Mouse (Mus musculus) layer of hippocampus, adult 8-10 months (tissue): Measurements from ENCODE around the gene Wdr47. TPM values are rescaled to one million over a fixed set of nuclear protein-coding genes. Genes with fewer than 3 reads are reported as not detected.
A peak's percentile ranks its signal among the peaks of the same experiment; 100 is the strongest.
"Not testable (repeated sequence)": the region's sequence is repeated elsewhere in the genome, so short reads cannot be mapped to it uniquely, and the experiment has no call there.

Source experiments
- DNase-seq, 2 experiments: peaks; one replicate each; pipeline ENCODE4 v3.0.0; 2022; ENCODE audit warnings: low spot score in 2 of 2
- total RNA-seq, 4 experiments: library from RNA; stranded (reverse); gene quantifications; 2 replicates each; pipeline ENCODE4 v1.2.4; 2022

Gene Wdr47
- 100 to 1,000 TPM; 113 to 153 (median 135) TPM for total RNA-seq

DNA sequence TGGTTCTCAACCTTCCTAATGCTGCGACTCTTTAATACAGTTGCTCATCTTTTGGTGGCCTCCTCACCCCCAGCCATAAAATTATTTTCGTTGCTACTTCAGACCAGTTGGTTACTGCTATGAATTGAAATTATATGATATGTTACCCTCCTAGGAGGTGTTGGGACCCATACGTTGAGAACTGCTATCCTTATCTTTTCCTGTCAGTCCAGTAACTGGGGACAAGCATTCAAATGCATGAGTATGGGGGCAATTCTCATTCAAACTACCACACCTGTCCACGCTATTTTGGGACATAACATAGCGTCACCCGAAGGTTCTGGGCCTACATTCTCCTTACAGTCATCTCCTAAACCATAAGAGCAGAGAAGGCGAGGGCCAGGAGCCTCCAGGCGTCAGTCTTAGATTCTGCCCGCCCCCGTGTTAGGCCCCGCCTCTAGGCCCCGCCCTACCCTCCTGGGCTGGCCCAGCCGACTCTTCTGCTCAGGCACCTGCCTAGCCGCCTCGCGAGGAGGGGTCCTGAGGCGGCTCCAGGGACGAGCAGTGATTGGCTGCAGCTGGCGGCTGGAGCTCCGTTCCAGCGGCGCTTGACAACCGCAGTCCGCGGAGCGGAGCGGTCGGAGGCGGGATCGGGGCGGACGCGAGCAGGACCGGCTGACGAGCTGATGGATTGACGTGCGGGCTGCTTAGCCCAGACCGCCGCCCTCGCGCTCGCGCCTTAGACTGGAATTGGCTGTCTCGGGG, at the start of gene Wdr47:
Gene Wdr47 (plus strand): TSS at position 494 of the 744 bp plus-strand sequence.
- peak; percentile 94 to 96 for DNase-seq

DNA sequence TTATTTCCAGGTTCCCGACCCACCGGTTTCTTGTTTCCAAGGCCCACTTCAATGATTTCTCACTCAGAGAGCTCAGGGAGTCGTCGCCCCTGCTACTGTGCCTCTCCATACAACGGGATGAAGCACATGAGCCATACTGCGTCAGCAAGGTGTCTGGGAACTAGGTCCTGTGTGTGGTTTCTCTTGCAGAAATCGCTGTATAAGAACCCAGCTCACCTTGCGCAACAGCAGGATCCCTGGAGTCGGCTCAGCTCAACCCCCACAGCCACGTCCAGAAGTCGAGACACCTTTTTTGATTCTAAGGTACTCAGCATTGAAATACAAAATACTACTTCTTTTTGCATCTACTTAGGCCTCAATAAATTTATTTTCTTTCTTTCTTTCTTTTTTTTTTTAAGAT, 48.8 kb upstream of the Wdr47 start:
- DNase-seq: no peak

DNA sequence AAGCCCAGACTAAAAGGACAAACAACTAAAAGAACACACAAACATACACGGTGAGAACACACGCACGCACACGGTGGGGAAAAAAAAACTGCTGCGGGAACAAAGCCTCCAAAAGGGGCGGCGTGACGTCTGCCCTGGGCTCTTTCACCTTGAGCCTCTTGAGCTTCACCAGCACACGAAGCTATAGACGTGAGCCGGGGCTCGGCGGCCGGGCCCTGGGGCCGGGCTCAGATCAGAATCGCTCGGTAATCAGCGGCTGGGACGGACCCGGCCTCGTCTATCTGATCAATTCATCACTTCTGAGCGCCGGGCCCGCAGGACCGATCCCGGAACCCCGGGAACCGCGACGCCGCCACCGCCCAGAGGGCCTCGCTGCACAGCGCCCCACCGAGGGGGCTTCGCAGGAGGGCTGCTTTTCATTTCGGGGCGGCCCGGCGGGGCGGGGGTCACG, 36.9 kb upstream of the Wdr47 start:
- DNase-seq: peak in 1 of 2 experiments; percentile 42

DNA sequence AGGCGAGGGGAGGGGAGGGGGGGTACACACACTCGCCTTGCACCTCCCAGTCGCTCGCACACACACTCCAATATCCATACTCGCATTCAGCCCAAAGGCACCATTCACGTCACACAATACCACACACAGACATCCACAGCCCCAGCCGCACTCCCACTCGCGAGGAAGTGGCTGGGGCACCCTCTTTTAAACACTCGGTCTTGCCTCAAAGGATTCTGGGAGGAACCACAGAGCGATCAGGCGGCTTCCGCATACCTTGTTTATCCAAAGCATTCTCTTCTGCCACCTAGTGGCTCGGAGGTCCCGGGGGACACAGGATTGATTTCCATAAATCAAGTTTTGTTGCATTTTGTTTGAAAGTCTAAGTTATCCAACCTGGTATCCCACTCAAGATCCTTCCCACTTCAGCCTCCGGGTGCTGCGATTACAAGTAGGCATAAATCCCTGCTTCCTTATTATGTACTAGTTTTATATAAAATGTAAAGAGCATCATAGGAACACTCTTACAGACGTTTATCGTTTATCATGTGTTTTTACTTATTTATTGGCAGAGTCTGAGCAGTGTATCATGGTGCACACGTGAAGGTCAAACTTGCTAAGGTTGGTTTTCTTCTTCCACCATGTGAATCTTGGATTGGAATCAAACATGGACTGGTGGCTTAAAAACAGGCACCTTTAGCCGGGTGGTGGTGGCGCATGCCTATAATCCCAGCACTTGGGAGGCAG, 36.3 kb upstream of the Wdr47 start:
- peak; percentile 93 to 95 for DNase-seq

DNA sequence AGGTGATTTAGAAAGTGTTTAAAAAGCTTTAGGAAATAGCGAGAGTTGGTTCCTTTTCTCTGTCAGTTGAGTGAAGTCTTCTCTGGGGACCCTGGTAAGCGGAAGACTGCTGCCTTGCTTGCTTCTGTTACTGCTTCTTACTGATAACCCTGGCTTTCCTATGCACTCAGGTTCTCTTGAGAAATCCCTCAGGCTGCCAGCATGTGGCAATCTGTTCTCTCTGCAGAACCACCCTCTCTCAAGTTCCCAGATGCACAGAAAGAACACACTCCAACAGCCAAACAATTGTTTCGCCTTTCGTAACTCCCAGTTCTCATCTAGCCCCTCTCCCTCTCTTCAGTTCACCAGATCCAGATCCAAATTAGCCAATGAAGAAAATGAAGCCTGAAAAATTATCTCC, 33.2 kb upstream of the Wdr47 start:
- no peak for DNase-seq

DNA sequence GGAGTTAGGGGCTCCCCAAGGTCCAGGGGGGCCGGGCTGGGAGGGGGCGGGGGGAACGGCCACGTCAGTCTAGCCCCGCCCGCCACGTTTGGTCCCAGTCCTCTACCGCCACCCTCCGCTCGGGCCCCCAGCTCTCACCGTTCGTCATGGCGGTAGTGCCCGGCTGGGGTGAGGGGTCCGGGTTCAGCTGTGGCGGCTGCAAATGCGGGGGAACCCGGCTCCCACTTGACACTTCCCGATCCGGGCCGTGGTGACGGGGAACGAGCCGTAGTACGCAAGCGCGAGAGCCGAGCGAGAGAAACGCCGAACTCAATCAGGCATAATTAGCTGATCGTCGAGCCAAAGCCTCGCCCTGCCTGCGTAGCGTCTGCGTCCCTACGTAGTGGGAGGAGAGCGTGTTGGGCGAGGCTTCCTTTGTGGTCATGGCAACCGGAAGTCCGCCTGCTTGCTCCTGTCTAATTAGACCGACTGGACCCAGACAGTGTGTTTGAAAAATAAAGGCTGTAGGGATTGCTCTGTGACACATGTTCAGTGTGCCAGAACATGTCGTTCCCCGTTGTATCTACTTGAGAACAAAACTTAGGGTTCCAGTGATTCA, 28.8 kb upstream of the Wdr47 start, which contains the start of gene Tmem167b:
Gene Tmem167b (minus strand): TSS at position 334 of the 598 bp plus-strand sequence.
- DNase-seq: peak; percentile 97 to 98

DNA sequence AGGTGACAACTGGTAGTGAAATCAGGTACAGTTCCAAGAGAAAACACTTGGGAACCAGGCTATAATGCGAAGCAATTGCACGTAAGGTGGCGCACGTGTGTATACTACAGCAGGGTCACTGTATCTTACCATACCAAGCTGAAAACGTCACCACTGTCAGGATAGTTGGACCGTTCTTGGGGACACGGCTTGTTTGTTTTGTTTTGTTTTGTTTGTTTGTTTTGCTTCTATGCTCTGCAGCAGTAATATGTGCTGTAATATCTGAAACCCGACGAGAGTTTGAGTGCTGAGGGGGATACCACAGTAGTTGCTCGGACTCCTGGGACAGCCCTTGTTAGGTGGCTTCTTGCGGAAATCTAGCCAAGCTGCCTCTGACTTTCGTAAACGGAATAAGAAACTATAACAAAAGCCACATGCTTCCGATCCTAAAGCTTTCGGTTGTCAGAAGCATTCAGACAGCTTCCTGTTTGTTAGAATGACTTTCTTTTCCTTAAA, 28.3 kb upstream of the Wdr47 start:
- DNase-seq: no peak

DNA sequence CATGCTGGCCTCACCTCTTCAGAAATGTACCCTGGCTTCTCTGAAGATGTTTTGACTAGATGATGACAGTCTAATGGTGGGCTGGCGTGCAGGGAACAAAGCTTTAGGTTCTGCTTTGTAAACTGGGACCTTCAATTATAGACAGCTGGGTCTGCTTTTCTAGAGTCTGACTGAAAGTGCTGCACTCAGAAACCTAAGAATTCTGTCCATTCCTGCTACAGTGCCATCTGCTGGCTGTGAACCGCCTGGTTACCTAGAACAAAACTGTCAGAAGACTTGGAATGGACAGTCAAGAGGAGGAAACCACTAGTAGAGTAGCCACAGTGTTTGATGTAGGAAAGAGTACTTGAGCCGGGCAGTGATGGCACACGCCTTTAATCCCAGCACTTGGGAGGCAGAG, 27.8 kb upstream of the Wdr47 start:
- DNase-seq: peak; percentile 66 to 85

DNA sequence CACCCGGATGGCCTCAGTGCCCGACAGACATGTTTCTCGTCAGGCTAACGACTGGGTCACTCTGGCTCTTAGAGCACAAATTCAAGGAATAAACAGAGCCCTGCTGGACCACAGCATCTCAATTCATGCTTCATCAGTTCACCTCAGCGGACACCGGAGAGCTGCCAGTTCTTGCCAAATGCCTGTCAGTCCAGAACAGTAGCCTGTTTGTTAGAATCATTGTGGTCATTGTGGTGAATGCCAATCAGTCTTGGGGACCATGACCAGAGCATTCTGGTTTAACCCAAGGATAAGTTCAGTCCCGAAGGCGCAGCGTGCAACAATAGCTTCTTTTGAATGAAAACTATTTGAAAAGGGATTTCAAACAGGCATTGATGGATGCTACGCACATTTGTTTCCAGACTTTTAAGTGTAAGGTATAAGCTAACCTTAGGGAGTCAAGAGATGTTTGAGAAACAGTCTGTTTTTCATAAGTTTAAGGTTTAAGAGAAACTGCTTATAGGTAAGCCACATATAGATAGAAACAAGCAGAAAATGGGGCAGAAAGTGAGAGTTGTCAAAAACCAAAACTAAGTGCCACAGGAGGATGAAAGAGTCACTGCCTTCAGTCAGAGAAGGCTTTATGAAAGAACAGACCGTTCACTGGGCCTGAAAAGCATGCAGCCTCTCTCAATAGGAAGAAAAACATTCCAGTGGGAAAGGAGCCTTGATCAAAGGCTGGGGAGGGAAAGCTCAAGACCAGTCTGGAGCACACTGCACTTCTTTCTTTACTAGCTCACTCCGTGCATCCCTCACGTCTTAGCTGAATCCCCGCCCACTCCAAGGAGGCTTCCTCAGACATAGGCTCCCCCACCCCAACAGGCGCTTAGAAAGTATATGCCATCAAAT, 22.8 kb upstream of the Wdr47 start:
- peak; percentile 38 to 69 for DNase-seq

DNA sequence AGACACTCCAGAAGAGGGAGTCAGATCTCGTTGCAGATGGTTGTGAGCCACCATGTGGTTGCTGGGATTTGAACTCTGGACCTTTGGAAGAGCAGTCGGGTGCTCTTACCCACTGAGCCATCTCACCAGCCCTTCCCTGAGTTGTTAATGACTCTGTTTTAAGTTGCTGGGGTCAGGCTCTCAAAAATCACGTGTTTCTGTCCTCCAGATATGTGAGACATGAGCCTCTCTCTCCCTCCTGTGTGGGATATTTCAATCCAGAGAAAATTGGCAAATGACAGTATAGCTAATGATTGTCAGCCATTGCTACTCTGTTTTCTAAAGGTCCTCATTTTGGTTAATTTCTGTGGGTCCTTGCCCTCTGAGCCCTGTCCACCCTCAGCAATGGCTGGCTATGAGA, 21.4 kb upstream of the Wdr47 start:
- DNase-seq: not testable (repeated sequence)

DNA sequence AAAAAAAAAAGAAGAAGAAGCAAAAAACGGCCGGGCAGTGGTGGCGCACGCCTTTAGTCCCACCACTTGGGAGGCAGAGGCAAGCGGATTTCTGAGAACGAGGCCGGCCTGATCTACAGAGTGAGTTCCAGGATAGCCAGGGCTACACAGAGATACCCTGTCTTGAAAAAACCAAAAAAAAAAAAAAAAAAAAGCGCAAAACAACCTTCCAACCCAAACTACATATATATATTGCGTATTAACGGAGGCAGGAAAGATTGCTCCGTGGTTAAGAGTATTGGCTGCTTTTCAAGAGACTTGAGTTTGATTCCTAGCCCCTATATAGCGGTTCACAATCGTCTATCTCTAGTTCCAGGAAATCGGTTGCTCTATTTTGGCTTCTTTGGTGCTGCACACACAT, 20.3 kb upstream of the Wdr47 start:
- DNase-seq: no peak

DNA sequence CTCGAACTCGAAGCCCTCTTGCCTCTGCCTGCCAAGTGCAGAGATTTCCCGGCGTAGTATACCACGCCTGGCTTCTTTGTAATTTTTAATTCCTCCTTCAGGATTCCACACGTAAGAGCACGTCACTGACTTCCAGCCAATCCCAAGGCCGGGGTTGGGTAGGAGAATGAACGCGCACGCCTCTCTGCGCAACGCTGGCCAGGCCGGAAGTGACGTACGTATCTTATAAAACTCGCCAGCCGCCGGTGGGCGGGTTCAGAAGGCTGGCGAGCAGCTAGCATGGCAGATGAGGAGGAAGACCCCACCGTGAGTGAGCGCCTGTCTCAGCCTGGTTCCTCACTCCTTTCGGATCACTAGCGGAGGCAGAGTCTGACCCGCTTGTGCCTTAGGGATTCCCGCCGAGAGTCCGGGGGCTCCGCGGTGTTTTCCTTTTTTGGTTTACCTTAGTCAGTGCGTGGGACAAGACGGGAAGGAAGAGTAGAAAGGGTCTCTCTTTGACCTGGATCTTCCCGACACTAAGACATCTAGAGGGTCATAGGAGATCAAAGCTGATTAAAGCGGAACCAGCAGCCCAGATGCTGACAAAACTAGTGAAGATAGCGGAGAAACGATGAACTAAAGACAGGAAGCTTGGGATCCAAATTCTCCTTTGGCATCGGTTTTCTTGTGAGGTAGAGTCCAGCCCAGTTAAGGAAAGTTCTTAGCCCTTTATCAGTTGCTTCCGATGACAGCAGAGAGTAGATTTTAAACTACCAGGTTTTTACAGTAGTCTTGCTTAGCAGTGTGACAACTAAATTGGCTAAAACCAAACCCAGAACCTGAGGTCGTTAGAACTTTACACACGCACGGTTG, 19.4 kb upstream of the Wdr47 start, which contains the start of gene Taf13:
Gene Taf13 (plus strand): TSS at position 256 of the 852 bp plus-strand sequence.
- DNase-seq: peak; percentile 95 to 98

DNA sequence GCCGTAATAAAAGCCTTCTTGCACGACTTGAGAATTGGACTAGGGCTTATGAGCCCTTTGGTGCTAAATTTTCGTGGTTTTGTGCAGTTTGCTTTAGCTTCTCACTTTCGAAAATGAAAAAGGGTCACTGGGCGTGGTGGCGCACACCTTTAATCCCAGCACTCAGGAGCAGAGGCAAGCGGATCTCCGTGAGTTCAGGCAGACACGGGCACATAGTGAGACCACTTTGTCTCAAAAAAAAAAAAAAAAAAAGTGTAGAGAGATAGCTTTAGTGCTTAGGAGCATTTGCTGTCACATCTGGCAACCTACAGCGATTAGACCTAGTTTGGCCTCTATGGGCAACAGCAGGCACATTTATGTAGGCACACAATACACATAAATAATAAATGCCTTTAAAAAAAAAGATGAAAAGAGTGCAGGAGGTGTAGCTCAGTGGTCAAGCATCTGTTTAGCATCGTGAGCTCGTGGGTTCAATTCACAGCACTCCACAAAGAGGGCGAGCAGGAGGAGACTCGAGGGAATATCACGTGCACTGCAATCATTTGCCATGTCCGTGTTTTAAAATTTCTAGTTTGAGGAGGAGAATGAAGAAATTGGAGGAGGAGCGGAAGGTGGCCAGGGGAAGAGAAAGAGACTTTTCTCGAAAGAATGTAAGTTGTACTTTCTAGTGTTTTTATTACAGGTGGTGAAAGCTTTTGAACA, 18.6 kb upstream of the Wdr47 start:
- no peak for DNase-seq

DNA sequence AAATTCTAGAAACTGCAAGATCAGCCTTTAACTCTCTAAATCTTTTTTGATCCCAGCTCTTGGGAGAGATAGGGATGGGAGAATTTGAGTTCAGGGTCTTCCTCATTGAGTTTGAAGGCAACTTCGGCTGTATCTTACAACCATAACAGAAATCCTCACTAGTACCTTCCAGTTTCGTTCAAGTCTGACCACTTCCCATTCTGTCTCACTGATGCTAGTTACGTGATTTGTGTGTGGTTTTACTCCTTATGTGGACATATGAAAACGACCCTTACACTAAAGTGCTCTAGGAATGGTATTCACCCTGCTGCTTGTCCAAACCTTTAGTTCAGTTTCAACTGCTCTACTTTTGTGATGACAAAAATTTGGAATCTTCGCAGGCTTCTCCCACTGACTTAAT, 17.1 kb upstream of the Wdr47 start:
- no peak for DNase-seq

DNA sequence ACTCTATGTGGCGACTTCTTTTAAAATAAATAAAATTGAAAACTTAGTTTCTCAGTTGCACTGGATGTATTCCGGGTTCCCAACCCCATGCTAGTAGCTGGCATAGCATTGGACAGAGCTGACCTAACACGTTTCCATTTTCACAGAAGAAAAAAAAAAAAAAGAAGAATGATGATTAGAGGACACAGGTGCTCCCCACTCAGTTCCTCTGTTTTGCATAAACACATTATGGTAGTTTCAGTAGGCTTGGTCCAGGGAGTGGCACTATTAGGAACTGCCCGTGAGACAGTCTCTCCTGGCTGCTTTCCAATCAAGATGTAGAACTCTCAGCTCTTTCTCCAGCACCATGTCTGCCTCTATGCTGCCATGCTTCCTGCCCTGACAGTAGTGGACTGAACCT, 6.5 kb upstream of the Wdr47 start:
- DNase-seq: no peak

DNA sequence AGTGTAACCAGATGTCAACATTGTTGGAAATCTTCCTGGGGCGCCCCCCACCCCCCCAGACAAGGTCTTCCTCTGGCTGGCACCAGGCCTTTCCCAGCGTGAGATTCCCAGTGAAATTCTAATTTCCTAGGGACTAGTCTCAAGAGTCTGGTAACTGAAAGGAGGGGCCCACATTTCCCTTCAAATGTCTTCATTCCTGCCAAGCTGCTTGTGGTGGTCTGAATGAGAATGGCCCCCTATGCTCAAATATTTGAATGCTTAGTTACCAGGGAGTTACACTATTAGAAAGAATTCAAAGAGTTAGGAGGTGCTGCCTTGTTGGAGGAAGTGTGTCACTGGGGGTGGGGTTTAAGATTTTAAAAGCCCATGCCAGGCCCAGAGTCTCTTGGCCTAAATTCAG, 2.6 kb upstream of the Wdr47 start:
- no peak for DNase-seq

DNA sequence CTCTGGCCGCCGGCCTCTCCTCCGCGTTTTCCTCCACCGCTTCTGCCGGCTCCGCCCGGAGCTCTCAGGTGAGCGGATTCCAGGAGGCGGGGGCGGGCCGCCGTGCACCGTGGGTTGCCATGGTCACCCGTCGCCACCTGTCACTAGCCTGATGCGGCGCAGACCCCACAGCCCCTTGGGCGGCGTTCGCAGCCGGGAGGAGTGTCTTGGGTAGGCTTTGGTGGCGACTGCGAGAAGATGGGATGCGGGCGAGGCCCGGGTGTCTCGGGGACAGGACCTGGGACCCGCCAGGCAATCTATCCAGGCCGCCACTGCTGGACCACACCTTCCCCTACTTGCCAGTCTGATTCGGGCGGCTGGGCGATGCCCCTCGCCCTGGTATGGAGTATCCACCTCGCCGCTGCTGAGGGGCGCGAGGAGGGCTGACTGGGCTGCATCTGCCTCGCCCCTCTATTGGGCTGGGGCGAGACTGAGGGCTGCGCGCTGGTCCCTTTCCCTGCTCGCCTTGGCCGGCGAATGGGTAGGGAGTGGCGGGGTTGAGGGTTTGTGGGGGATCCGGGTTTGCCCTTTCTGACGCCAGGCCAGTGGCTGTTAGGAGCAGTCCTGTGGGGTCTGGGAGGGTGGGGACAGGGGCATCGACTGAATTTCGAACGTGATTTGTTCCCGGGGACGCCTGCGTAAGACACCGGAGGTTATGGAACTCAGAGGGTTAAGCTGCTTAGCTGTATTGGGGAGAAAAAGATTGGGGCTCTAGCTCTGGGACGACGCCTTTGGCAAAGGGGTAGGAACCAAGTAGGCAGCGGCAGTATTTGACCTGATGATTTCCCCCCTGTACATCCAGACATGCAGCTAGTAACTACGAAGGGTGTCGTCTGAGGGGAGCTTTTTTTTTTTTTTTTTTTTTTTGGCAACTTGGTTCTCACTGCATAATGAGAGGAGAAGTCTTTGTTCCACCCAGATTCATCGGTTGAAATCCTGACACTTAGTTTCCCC, 747 bp downstream of the Wdr47 start:
- no peak for DNase-seq

DNA sequence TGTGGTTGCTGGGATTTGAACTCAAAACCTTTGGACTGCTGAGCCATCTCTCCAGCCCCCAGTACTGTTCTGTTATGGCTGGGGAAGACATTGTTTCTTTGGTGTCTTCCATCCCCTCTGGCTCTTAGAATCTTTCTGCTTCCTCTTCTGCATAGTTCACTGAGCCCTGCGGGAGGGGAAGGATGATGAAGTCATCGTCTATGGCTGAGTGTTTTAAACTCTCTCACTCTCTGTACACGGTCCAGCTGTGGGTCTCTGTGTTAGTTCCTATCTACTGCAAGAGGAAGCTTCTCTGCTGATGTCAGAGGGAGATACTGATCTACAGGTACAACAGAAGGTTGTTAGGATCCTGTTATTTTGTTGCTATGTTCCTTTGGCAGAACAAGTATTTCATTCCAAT, 17.8 kb downstream of the Wdr47 start:
- DNase-seq: no peak
